Mouse (Mus musculus): Measurements from ENCODE around the gene Fbxo46. TPM values are rescaled to one million over a fixed set of nuclear protein-coding genes. Genes with fewer than 3 reads are reported as not detected.

The Fbxo46 gene
- polyA plus RNA-seq, 1 experiment from 2014 or later: 17.7 TPM

DNA sequence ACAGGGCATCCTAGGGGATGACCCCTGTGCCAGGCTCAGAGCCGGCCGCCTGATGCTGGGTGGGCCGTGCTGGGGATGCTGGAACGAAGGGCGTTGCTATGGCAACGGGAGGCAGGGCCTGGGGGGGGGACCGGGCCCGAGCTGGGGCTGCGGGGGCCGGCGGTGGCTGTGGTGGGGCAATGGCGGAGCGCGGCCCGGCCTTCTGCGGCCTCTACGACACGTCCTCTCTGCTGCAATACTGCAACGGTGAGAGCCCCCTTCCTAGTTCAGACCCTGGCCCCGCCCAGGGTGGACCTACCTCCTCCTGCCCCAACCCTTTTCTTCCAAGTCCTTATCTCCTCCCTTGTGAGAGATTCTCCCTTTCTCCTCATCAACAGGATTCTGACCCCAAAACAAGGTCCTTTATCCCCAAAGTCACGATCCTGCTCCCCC lies 56.9 kb downstream of the Fbxo46 start:
- ATAC-seq (ENCODE audit: low read depth): peak; percentile 51
- peaks cover 58% of the 10 kb centered on the region for H3K4me1 ChIP-seq (replicated peaks)
- peak overlapping the region; percentile 85 for H3K27ac ChIP-seq (replicated peaks)
- peak overlapping the region; percentile 68 for H3K4me2 ChIP-seq
- peaks cover 2% of the 10 kb centered on the region; the same call in 1 of the 2 replicates for H3K36me3 ChIP-seq
- H3K9me3 ChIP-seq: no peaks in the 10 kb centered on the region
- peaks cover 55% of the 10 kb centered on the region for H3K27me3 ChIP-seq
- 2% methylated on average over 21 of the region's 21 CpGs for WGBS
- H3K4me3 ChIP-seq: peak overlapping the region; percentile 67
- peak overlapping the region; percentile 85 for H3K9ac ChIP-seq

DNA sequence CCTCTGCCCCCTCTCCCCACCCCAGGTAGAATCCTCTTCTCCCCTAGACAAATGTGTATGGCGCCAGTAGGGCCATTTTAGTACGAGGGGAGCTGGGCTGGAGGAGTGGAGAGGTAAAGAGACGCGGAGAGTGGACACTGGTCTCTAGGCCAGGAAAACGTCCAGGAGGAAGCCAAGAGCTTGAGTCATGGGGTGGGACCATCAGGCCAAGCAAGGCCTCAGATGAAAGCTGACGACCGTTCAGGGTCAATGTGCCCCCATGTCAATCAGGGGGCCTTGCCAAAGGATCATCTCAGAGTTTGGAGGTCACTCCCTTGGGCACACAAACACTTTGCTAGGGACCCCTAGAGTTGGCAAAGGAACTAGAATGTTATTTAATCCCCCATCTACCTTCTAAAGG lies 57.6 kb downstream of the Fbxo46 start:
- Histone ChIP-seq H3K27me3 (peaks cover 55% of the 10 kb centered on the region), H3K36me3 (peaks cover 7% of the 10 kb centered on the region; the same call in 1 of the 2 replicates), H3K4me2 (peak overlapping the region; percentile 68), H3K9ac (peak overlapping the region; percentile 85), H3K4me3 (peak overlapping the region; percentile 67), H3K9me3 (no peaks in the 10 kb centered on the region), H3K4me1 (replicated peaks) (peaks cover 54% of the 10 kb centered on the region), H3K27ac (replicated peaks) (no peak overlapping the region)
- 64% methylated on average over 7 of the region's 7 CpGs for WGBS
- no peak for ATAC-seq (ENCODE audit: low read depth)

DNA sequence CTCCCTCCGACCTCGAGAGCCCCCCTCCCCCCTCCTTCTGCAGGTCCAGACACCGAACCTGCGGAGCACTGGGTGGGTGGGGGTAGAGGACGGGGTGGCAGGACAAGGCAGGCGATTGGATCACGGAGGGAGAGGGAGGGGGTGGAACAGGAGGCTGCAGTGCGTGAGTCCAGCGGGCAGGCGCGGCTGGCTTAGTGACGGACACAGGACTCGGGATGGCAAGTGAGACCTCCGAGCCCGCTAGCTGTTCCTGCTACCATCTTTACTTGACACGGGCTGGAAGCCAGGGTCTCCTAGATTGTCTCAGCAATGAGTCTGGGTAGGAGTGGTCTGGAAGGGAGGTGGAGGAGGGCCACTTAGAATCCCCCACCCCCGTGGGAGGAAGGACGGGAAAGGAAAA lies 58.4 kb downstream of the Fbxo46 start:
- 7% methylated on average over 18 of the region's 18 CpGs for WGBS
- peaks cover 45% of the 10 kb centered on the region for H3K4me1 ChIP-seq (replicated peaks)
- H3K9ac ChIP-seq: peak overlapping the region; percentile 62
- H3K4me3 ChIP-seq: peak overlapping the region; percentile 67
- H3K27ac ChIP-seq (replicated peaks): no peak overlapping the region
- H3K27me3 ChIP-seq: peaks cover 55% of the 10 kb centered on the region
- ATAC-seq (ENCODE audit: low read depth): no peak
- peak overlapping the region; percentile 68 for H3K4me2 ChIP-seq
- no peaks in the 10 kb centered on the region for H3K9me3 ChIP-seq
- peaks cover 15% of the 10 kb centered on the region; the same call in 1 of the 2 replicates for H3K36me3 ChIP-seq

DNA sequence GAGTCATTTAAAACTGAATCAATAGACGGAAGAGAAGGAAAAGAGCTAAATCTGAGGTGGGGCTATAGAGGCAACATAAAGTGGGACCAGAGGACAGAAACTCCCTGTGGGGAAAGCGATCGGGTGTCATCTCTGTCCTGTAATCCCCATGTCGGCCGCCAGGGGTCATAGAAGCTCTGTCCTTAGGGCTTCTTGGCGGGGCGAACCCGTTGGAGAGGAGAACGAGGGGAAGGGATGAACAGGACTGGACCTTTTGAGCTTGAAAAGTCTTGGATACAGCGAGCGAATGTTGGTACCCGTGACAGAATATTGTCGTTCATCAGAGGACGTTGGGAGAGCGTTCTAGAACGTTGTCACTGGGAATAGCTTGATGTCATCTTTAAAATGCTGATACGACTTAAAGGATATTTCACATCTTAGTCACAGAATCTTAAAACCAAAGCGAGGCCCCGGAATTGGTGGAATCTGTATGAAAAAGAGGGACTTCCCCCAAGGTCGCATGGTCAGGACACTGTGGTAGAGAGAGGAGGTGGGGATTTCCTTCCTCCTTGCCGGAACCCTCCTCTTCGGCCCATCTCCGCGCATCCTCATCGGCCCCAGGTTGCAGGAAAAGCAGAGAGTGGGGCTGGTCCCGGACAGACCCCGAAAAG lies 58.9 kb downstream of the Fbxo46 start:
- peak overlapping the region; percentile 62 for H3K9ac ChIP-seq
- 5% methylated on average over 27 of the region's 27 CpGs for whole genome bisulfite sequencing
- H3K27me3 ChIP-seq: peaks cover 52% of the 10 kb centered on the region

DNA sequence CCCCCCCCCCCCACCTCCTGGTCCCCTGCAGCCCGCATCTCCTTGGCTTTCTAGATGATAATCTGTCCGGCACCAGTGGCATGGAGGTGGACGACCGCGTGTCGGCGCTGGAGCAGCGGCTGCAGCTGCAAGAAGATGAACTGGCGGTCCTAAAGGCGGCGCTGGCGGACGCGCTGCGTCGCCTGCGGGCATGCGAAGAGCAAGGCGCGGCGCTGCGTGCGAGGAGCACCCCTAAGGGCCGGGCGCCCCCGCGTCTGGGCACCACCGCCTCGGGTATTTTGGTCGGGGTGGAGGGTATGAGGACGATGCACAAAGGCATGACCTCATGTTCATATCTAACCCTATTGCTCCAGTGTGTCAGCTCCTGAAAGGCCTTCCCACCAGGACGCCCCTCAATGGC lies 59.5 kb downstream of the Fbxo46 start:
- peaks cover 46% of the 10 kb centered on the region for H3K4me1 ChIP-seq (replicated peaks)
- peak overlapping the region; percentile 53 for H3K9ac ChIP-seq
- peak overlapping the region; percentile 67 for H3K4me3 ChIP-seq
- H3K4me2 ChIP-seq: peak overlapping the region; percentile 68
- under 1% methylated on average over 31 of the region's 32 CpGs for WGBS
- H3K36me3 ChIP-seq: peaks cover 23% of the 10 kb centered on the region
- H3K27ac ChIP-seq (replicated peaks): no peak overlapping the region
- H3K27me3 ChIP-seq: peaks cover 46% of the 10 kb centered on the region
- no peaks in the 10 kb centered on the region for H3K9me3 ChIP-seq
- no peak for ATAC-seq (ENCODE audit: low read depth)

More for the DNA sequence above, 58.9 kb downstream of the Fbxo46 start:
- H3K4me2 ChIP-seq: peak overlapping the region; percentile 68
- H3K27ac ChIP-seq (replicated peaks): no peak overlapping the region
- ATAC-seq (ENCODE audit: low read depth): no peak
- peak overlapping the region; percentile 67 for H3K4me3 ChIP-seq
- H3K9me3 ChIP-seq: no peaks in the 10 kb centered on the region
- peaks cover 40% of the 10 kb centered on the region for H3K4me1 ChIP-seq (replicated peaks)
- peaks cover 17% of the 10 kb centered on the region for H3K36me3 ChIP-seq

DNA sequence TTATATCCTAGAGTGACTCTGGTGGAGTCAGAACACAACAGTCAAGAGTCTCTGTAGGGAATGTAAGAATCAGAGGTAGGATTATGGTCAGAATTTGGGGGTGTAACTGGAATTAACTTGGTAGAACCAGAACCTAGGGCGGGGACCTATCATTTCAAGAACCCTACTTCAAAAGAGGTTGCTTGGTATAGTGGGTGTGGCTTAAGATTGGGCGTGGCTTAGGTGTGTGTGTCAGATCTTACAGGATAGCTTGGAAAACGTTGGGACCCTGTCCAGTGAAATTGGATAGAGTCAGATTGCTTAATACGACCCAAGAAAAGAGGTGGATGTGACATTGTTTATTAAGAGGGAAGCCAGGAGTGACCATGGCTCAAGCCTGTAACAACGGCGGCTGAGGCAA lies 60.3 kb downstream of the Fbxo46 start:
- WGBS: 40% methylated on average over 6 of the region's 6 CpGs
- Histone ChIP-seq H3K4me2 (peak overlapping the region; percentile 68; the same call in 1 of the 2 replicates), H3K4me3 (no peak overlapping the region), H3K4me1 (replicated peaks) (peaks cover 54% of the 10 kb centered on the region), H3K27me3 (peaks cover 43% of the 10 kb centered on the region), H3K27ac (replicated peaks) (no peak overlapping the region), H3K9me3 (no peaks in the 10 kb centered on the region), H3K36me3 (peaks cover 23% of the 10 kb centered on the region), H3K9ac (no peak overlapping the region)
- ATAC-seq (ENCODE audit: low read depth): no peak

DNA sequence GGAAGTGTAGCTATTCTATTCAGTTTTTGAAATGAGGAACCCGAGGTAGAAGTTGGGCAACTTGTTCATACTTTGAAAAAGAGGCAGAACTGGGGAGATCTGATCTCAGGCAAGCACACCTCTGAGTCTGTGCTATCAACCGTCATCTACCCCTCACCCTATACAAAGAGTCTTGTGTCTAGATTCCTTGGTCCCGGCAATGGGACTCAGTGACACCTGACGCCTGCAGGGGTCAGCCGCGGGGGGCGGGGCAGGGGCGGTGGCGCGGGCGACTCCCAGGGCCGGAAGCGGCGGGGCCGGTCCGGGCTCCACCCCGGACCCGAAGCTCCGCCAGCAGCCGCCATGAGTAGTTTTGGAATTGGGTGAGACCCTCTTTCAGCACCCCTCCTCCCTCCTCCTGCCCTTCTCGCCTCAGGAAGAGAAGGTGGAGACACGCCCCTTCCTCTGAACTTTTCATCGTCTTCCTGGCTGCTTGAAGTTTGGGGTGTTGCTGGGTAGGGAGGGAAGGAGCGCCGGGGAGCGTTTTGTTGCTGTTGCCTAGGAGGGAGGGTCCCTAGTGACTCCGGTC lies 61.3 kb downstream of the Fbxo46 start:
- peaks cover 63% of the 10 kb centered on the region for H3K4me1 ChIP-seq (replicated peaks)
- peak overlapping the region; percentile 52 for H3K4me2 ChIP-seq
- peaks cover 43% of the 10 kb centered on the region for H3K27me3 ChIP-seq
- no peak overlapping the region for H3K27ac ChIP-seq (replicated peaks)
- H3K9ac ChIP-seq: peak overlapping the region; percentile 64
- H3K36me3 ChIP-seq: peaks cover 24% of the 10 kb centered on the region
- ATAC-seq (ENCODE audit: low read depth): no peak
- H3K9me3 ChIP-seq: no peaks in the 10 kb centered on the region
- WGBS: 4% methylated on average over 27 of the region's 27 CpGs
- peak overlapping the region; percentile 38 for H3K4me3 ChIP-seq

DNA sequence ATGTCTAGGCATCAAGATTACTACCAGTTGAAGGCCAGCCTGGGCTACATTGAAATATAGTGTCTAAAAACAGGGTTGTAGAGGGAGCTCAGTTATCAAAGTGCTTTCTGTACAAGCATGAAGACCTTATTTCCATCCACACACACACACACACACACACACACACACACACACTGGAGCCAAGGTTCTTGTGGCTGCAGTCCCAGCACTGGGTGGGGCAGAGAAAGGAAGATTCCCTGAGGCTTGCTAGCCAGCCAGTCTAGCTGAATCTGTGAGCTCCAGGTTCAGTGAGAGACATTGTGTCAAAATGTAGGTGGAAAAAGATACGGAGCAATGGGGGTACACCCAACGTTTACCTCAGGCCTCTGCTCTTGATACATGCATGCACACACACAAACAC lies 64.6 kb downstream of the Fbxo46 start:
- no peak for ATAC-seq (ENCODE audit: low read depth)
- Histone ChIP-seq H3K27me3 (peaks cover 17% of the 10 kb centered on the region), H3K36me3 (peaks cover 50% of the 10 kb centered on the region), H3K4me1 (replicated peaks) (peaks cover 36% of the 10 kb centered on the region), H3K9ac (no peak overlapping the region), H3K9me3 (no peaks in the 10 kb centered on the region), H3K27ac (replicated peaks) (peak overlapping the region; percentile 80), H3K4me3 (no peak overlapping the region), H3K4me2 (no peak overlapping the region)
- 63% methylated on average over 2 of the region's 2 CpGs for WGBS

DNA sequence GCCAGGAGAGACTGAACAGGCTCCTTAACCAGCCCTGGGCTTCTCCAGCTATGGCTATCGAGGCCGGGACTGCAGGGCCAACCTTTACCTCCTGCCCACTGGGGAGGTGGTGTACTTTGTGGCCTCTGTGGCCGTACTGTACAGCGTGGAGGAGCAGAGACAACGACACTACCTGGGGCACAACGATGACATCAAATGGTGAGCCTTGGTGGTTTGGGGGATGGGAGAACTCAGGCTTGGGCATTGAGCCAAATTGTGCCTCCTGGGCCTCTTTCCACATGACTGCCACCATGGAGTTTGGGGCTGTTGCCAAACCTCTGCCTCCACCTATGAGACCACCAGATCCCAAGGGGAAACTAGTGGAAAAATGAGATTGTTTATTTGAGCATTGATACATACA lies 65.1 kb downstream of the Fbxo46 start:
- peak overlapping the region; percentile 80 for H3K27ac ChIP-seq (replicated peaks)
- peaks cover 12% of the 10 kb centered on the region for H3K27me3 ChIP-seq
- H3K36me3 ChIP-seq: peaks cover 53% of the 10 kb centered on the region
- H3K9ac ChIP-seq: no peak overlapping the region
- H3K9me3 ChIP-seq: no peaks in the 10 kb centered on the region
- H3K4me1 ChIP-seq (replicated peaks): peaks cover 31% of the 10 kb centered on the region
- peak; percentile 55; the same call in 1 of the 2 replicates for ATAC-seq (ENCODE audit: low read depth)
- no peak overlapping the region for H3K4me3 ChIP-seq
- WGBS: 50% methylated on average over 6 of the region's 6 CpGs
- H3K4me2 ChIP-seq: 0 out of 2 replicates have a peak overlapping the region, but pooled peaks have one; percentile 18

MicroRNAs encoded within 50 kb of the gene (microRNA counts, 519-probe panel; counts per million panel counts)
- microRNA mmu-miR-330: not detected

Small RNAs within 50 kb of the gene (microRNA-seq; reads per million reads assigned to microRNA genes)
- not detected for gene Mir3100
- gene Mir330: 292 reads per million, percentile 69 among the genes with 10 or more reads in this experiment

Other genes starting within 250 kb of the Fbxo46 start
- gene Pglyrp1, start 248.5 kb upstream of the Fbxo46 start, polyA plus RNA-seq (2015; fragmentation: Nextera tagmentation; extraction: Ambion mirVana): 12.6 and 12.8 TPM in 2 replicates
- gene Ccdc61, start 209.4 kb upstream of the Fbxo46 start, polyA plus RNA-seq (2015; fragmentation: Nextera tagmentation; extraction: Ambion mirVana): 19.7 and 23.0 TPM in 2 replicates
- gene Nova2, start 194.0 kb upstream of the Fbxo46 start, polyA plus RNA-seq (2015; fragmentation: Nextera tagmentation; extraction: Ambion mirVana): 9.7 and 10.7 TPM in 2 replicates
- gene Nanos2, start 132.5 kb upstream of the Fbxo46 start, polyA plus RNA-seq (2015; fragmentation: Nextera tagmentation; extraction: Ambion mirVana): 0.56 TPM in 2 replicates
- 5.8 and 7.4 TPM in 2 replicates for gene Mypop, start 128.6 kb upstream of the Fbxo46 start, polyA plus RNA-seq (2015; fragmentation: Nextera tagmentation; extraction: Ambion mirVana)
- 28.4 and 29.9 TPM in 2 replicates for gene Irf2bp1, start 115.8 kb upstream of the Fbxo46 start, polyA plus RNA-seq (2015; fragmentation: Nextera tagmentation; extraction: Ambion mirVana)
- gene Foxa3, start 96.3 kb upstream of the Fbxo46 start, polyA plus RNA-seq (2015; fragmentation: Nextera tagmentation; extraction: Ambion mirVana): 0.13 and 0.14 TPM in 2 replicates
- gene Sympk, start 95.5 kb upstream of the Fbxo46 start, polyA plus RNA-seq (2015; fragmentation: Nextera tagmentation; extraction: Ambion mirVana): 30.4 and 32.7 TPM in 2 replicates
- gene Rsph6a, start 65.2 kb upstream of the Fbxo46 start, polyA plus RNA-seq (2015; fragmentation: Nextera tagmentation; extraction: Ambion mirVana): not detected in 2 replicates
- gene Dmwd, start 43.6 kb upstream of the Fbxo46 start, polyA plus RNA-seq (2015; fragmentation: Nextera tagmentation; extraction: Ambion mirVana): 25.1 and 26.0 TPM in 2 replicates
- 10.5 and 10.7 TPM in 2 replicates for gene Dmpk, start 36.0 kb upstream of the Fbxo46 start, polyA plus RNA-seq (2015; fragmentation: Nextera tagmentation; extraction: Ambion mirVana)
- 2.5 and 3.2 TPM in 2 replicates for gene Six5, start 25.3 kb upstream of the Fbxo46 start, polyA plus RNA-seq (2015; fragmentation: Nextera tagmentation; extraction: Ambion mirVana)
- gene Gm4969, start 1.5 kb upstream of the Fbxo46 start, polyA plus RNA-seq (2015; fragmentation: Nextera tagmentation; extraction: Ambion mirVana): 2.1 and 2.3 TPM in 2 replicates
- gene Qpctl, start 29.4 kb downstream of the Fbxo46 start, polyA plus RNA-seq (2015; fragmentation: Nextera tagmentation; extraction: Ambion mirVana): 21.7 and 22.2 TPM in 2 replicates
- 108 and 118 TPM in 2 replicates for gene Snrpd2, start 29.9 kb downstream of the Fbxo46 start, polyA plus RNA-seq (2015; fragmentation: Nextera tagmentation; extraction: Ambion mirVana)
- 1.3 and 1.4 TPM in 2 replicates for gene Gipr, start 46.3 kb downstream of the Fbxo46 start, polyA plus RNA-seq (2015; fragmentation: Nextera tagmentation; extraction: Ambion mirVana)
- 6.8 and 8.1 TPM in 2 replicates for gene Eml2, start 56.6 kb downstream of the Fbxo46 start, polyA plus RNA-seq (2015; fragmentation: Nextera tagmentation; extraction: Ambion mirVana)
- gene Gpr4, start 92.7 kb downstream of the Fbxo46 start, polyA plus RNA-seq (2015; fragmentation: Nextera tagmentation; extraction: Ambion mirVana): 2.0 and 2.6 TPM in 2 replicates
- 38.7 and 39.9 TPM in 2 replicates for gene Opa3, start 108.5 kb downstream of the Fbxo46 start, polyA plus RNA-seq (2015; fragmentation: Nextera tagmentation; extraction: Ambion mirVana)
- gene Vasp, start 152.0 kb downstream of the Fbxo46 start, polyA plus RNA-seq (2015; fragmentation: Nextera tagmentation; extraction: Ambion mirVana): 41.2 and 46.3 TPM in 2 replicates
- 0.41 and 0.59 TPM in 2 replicates for gene Ppm1n, start 160.2 kb downstream of the Fbxo46 start, polyA plus RNA-seq (2015; fragmentation: Nextera tagmentation; extraction: Ambion mirVana)
- 103 and 117 TPM in 2 replicates for gene Rtn2, start 162.8 kb downstream of the Fbxo46 start, polyA plus RNA-seq (2015; fragmentation: Nextera tagmentation; extraction: Ambion mirVana)
- gene Fosb, start 190.2 kb downstream of the Fbxo46 start, polyA plus RNA-seq (2015; fragmentation: Nextera tagmentation; extraction: Ambion mirVana): 0.06 and 0.19 TPM in 2 replicates
- 90.7 and 96.1 TPM in 2 replicates for gene Ercc1, start 224.9 kb downstream of the Fbxo46 start, polyA plus RNA-seq (2015; fragmentation: Nextera tagmentation; extraction: Ambion mirVana)
- 19.8 and 21.1 TPM in 2 replicates for gene Cd3eap, start 239.6 kb downstream of the Fbxo46 start, polyA plus RNA-seq (2015; fragmentation: Nextera tagmentation; extraction: Ambion mirVana)
- gene Ppp1r13l, start 239.9 kb downstream of the Fbxo46 start, polyA plus RNA-seq (2015; fragmentation: Nextera tagmentation; extraction: Ambion mirVana): 1.2 and 3.4 TPM in 2 replicates